Mouse (Mus musculus) limb, embryonic 13.5 days (tissue): Measurements from ENCODE around the gene Tbc1d8b. TPM values are rescaled to one million over a fixed set of nuclear protein-coding genes. Genes with fewer than 3 reads are reported as not detected.

Source experiments
- ATAC-seq: fragments of 200-750 bp; cut with Nextera tagmentation; 2 replicates; pipeline ENCODE4 v1.8.0; 2017; ENCODE audit warnings: low read depth, moderate number of reproducible peaks, moderate TSS enrichment; ENCODE audit not compliant: low FRiP score
- H3K27ac ChIP-seq: fragments of 300-500 bp; sonication (generic); 2 replicates; pipeline ENCODE4 v1.5.1; 2015; ENCODE audit warnings: inconsistent platforms, mild to moderate bottlenecking, moderate library complexity
- H3K27me3 ChIP-seq: fragments of 300-500 bp; sonication (generic); 2 replicates; pipeline ENCODE4 v1.6.1; 2015; ENCODE audit warnings: mild to moderate bottlenecking, inconsistent platforms
- H3K36me3 ChIP-seq: fragments of 300-500 bp; sonication (generic); 2 replicates; pipeline ENCODE4 v1.6.1; 2015; ENCODE audit warnings: inconsistent platforms, mild to moderate bottlenecking, moderate library complexity
- H3K4me1 ChIP-seq: fragments of 300-500 bp; sonication (generic); 2 replicates; pipeline ENCODE4 v1.6.1; 2015; ENCODE audit warnings: inconsistent platforms
- H3K4me2 ChIP-seq: fragments of 300-500 bp; sonication (generic); replicated peaks from 2 replicates; pipeline ENCODE4 v1.6.1; 2015; ENCODE audit warnings: inconsistent platforms, mild to moderate bottlenecking, moderate library complexity
- H3K4me3 ChIP-seq: fragments of 300-500 bp; sonication (generic); 2 replicates; pipeline ENCODE4 v1.5.1; 2015; ENCODE audit warnings: moderate library complexity, mild to moderate bottlenecking, inconsistent platforms
- H3K9ac ChIP-seq: fragments of 300-500 bp; sonication (generic); 2 replicates; pipeline ENCODE4 v1.6.1; 2015; ENCODE audit warnings: mild to moderate bottlenecking, inconsistent platforms
- H3K9me3 ChIP-seq: fragments of 300-500 bp; sonication (generic); 2 replicates; pipeline ENCODE4 v1.6.1; 2016; ENCODE audit warnings: inconsistent platforms
- WGBS: fragments of 180-500 bp; shearing (Covaris S2); methylation state at CpG from one replicate; pipeline ENCODE4 v1.1.7; 2015; 5-methylcytosine and 5-hydroxymethylcytosine counted together
- polyA plus RNA-seq: library from polyadenylated mRNA; unstranded; fragments of >200 nt; fragmentation: Nextera tagmentation; extraction: Ambion mirVana; gene quantifications from 2 replicates; pipeline ENCODE4 v1.2.1, GENCODE M21; 2015

Gene Tbc1d8b
- polyA plus RNA-seq, result 3.2 and 3.8 TPM in 2 replicates

DNA sequence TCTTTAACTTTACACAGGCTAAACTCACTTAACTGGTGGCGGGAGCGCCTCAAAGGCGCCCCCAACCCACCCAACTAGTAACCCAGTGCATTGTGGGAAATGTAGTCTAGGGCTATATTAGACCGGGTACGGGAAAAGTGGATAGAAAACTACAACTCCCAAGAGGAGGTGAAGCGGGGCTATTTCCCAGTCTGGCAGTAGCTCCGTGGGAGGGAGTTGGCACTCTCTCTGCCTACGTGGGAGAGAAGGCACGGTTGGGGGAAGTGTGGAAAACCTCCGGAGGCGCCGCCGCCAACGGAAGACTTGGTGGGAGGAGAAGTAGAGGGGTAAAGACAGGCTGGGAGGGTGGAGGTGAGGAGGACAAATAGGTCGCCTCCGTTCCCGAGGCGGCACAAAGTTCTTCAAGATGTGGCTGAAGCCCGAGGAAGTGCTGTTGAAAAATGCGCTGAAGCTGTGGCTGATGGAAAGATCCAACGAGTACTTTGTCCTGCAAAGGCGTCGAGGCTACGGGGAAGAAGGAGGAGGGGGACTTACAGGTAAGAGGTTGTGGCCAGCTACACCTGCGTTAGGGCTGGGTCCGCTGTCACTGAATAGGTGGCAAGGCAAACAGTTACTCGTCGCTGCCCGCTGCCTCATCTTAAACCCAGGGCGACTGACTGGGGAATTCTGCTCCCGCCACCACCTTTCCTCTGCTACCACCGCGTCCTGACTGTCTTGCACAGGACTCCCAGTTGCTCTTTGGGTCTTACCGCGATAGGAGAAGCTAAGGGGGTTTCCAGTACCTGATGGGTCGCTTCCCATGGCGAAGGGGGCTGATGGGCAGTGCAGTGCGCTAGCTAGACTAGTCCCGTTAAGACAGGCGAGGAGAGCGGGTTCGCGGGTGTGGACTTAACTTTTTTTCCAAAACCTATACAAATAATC, at the start of gene Tbc1d8b:
Gene Tbc1d8b, plus strand, starts transcription at position 222 of the 921 bp plus-strand sequence.
- Histone ChIP-seq H3K27me3 (peaks cover 14% of the 10 kb centered on the region), H3K9me3 (no peaks in the 10 kb centered on the region), H3K36me3 (no peaks in the 10 kb centered on the region), H3K4me2 (peak within 1 kb of the TSS; percentile 63), H3K4me3 (peak within 1 kb of the TSS; percentile 55), H3K4me1 (no peaks in the 10 kb centered on the region), H3K27ac (no peak within 1 kb of the TSS), H3K9ac (peak within 1 kb of the TSS; percentile 66)
- peak; percentile 99 for ATAC-seq
- 14% methylated on average over 43 of the region's 43 CpGs for WGBS

GRCm38 (mm10) chrX:139639744-139640143, 45.1 kb upstream of the Tbc1d8b start:
- no peaks in the 10 kb centered on the region for H3K9me3 ChIP-seq
- peaks cover 1% of the 10 kb centered on the region; the same call in 1 of the 2 replicates for H3K27me3 ChIP-seq
- H3K4me2 ChIP-seq, result no peak overlapping the region
- no peak for ATAC-seq
- no peak overlapping the region for H3K27ac ChIP-seq
- H3K4me1 ChIP-seq, result no peaks in the 10 kb centered on the region
- H3K4me3 ChIP-seq, result no peak overlapping the region
- 78% methylated on average over 2 of the region's 2 CpGs for WGBS
- H3K36me3 ChIP-seq, result no peaks in the 10 kb centered on the region
- H3K9ac ChIP-seq, result no peak overlapping the region

DNA sequence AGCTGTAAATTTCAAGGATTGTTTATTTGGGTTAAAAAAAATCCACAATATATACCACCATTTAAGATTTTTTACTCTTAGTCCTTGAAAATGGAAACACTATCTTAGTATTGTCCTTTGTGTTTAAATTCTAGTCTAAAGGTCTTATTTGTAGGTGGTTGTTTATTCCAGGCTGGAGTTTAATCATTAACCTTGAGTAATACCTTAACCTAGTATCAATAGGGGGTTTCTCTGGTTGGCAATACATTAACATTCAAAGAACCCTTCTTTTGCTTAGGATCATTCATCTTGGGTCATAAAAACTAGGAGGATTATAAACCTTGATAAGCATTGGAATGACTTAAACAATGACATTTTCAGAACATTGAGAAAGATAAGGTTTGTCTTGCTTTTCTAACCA, 44.4 kb upstream of the Tbc1d8b start:
- Histone ChIP-seq H3K9me3 (no peaks in the 10 kb centered on the region), H3K4me1 (no peaks in the 10 kb centered on the region), H3K4me3 (no peak overlapping the region), H3K27ac (no peak overlapping the region), H3K9ac (no peak overlapping the region), H3K4me2 (no peak overlapping the region), H3K36me3 (no peaks in the 10 kb centered on the region), H3K27me3 (peaks cover 3% of the 10 kb centered on the region; the same call in 1 of the 2 replicates)
- no peak for ATAC-seq

GRCm38 (mm10) chrX:139652226-139652625, 32.6 kb upstream of the Tbc1d8b start:
- no peak overlapping the region for H3K4me2 ChIP-seq
- H3K9me3 ChIP-seq, result no peaks in the 10 kb centered on the region
- no peak for ATAC-seq
- no peaks in the 10 kb centered on the region for H3K4me1 ChIP-seq
- H3K27me3 ChIP-seq, result peaks cover 10% of the 10 kb centered on the region
- H3K4me3 ChIP-seq, result no peak overlapping the region
- 69% methylated on average over 5 of the region's 5 CpGs for WGBS
- no peak overlapping the region for H3K9ac ChIP-seq
- H3K36me3 ChIP-seq, result no peaks in the 10 kb centered on the region
- no peak overlapping the region for H3K27ac ChIP-seq

DNA sequence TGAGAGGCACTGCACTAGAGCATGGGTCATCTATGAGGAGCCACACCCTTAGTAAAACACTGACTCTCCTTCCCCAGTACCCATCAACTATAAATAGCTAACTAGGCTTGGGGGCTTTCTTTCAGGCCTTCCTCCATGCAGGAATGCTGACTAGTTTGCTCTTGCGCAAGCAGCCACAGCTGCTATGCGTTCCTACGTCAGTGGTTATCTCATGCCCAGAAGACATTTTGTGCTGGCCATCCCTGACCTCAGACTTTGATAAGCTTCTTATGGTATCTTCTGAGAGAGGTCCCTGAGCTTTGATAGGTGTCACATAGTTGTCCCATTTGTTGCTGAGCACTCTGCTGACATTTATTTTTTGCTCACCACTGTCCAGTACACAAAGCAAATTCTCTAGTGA, 31.5 kb upstream of the Tbc1d8b start:
- WGBS, result 71% methylated on average over 3 of the region's 3 CpGs
- Histone ChIP-seq H3K9ac (no peak overlapping the region), H3K4me2 (no peak overlapping the region), H3K27ac (no peak overlapping the region), H3K9me3 (no peaks in the 10 kb centered on the region), H3K4me3 (no peak overlapping the region), H3K36me3 (no peaks in the 10 kb centered on the region), H3K27me3 (peaks cover 10% of the 10 kb centered on the region), H3K4me1 (no peaks in the 10 kb centered on the region)
- no peak for ATAC-seq

DNA sequence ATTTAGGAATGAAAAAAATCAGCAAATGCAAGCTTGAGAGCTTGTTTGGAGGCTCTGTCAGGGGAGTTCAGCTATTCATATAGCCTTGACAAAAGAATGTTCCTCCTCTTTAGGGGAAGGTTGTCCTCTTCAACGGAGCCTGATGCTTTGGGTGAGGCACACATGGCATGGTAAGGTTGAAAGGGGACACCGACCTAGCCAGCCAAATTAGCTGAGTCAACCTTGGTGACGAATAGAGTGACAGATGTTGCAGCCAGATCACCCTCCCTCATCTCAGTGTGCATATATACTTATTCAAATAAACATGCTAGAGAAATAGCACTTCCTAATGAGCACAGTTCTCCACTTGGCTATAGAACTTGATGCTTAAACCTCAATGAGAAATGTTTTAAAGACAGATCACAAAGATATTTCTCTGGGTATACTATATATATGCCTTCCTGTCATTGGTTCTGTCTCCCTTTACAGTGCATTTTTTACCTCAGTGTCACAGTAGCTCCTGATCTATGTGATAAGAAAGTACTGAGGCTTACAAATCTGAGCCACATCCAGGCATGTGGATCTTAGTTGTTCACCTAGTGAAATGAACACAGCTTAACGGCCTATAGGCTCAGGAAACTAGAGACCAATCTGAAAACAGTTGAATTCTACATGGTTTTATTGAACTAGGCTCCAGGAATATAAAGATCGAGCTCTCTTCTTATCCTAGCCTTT, 30.3 kb upstream of the Tbc1d8b start:
- Histone ChIP-seq H3K4me2 (no peak overlapping the region), H3K36me3 (no peaks in the 10 kb centered on the region), H3K4me1 (no peaks in the 10 kb centered on the region), H3K4me3 (no peak overlapping the region), H3K27ac (no peak overlapping the region), H3K9me3 (no peaks in the 10 kb centered on the region), H3K27me3 (peaks cover 10% of the 10 kb centered on the region), H3K9ac (no peak overlapping the region)
- no peak for ATAC-seq
- 70% methylated on average over 5 of the region's 5 CpGs for WGBS

DNA sequence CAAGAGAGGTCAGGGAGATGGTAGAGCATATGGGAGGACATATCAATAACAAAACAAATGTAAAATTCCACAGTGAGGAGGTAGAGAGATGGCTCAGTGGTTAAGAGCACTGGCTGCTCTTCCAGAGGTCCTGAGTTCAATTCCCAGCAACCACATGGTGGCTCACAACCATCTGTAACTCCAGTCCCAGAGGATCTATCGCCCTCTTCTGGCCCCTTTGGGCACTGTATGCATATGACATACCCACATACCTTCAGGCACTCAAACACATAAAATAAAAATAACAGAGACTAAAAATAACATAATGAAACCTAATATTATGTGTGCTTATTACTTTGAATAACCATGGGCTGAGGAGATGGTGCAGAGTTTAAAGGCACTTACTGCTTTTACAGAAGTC, 22.7 kb upstream of the Tbc1d8b start:
- ATAC-seq, result no peak
- H3K27ac ChIP-seq, result no peak overlapping the region
- WGBS, result 65% methylated on average over 1 of the region's 1 CpGs

GRCm38 (mm10) chrX:139665829-139666228, 19.0 kb upstream of the Tbc1d8b start:
- whole genome bisulfite sequencing, result 79% methylated on average over 2 of the region's 2 CpGs
- Histone ChIP-seq H3K4me3 (no peak overlapping the region), H3K9me3 (no peaks in the 10 kb centered on the region), H3K36me3 (no peaks in the 10 kb centered on the region), H3K27me3 (peaks cover 4% of the 10 kb centered on the region; the same call in 1 of the 2 replicates), H3K4me1 (no peaks in the 10 kb centered on the region), H3K9ac (no peak overlapping the region), H3K27ac (no peak overlapping the region), H3K4me2 (no peak overlapping the region)
- ATAC-seq, result no peak

More for the DNA sequence above, 22.7 kb upstream of the Tbc1d8b start:
- Histone ChIP-seq H3K4me2 (no peak overlapping the region), H3K9me3 (no peaks in the 10 kb centered on the region), H3K4me3 (no peak overlapping the region), H3K9ac (no peak overlapping the region), H3K4me1 (no peaks in the 10 kb centered on the region), H3K27me3 (peaks cover 4% of the 10 kb centered on the region; the same call in 1 of the 2 replicates), H3K36me3 (no peaks in the 10 kb centered on the region)

DNA sequence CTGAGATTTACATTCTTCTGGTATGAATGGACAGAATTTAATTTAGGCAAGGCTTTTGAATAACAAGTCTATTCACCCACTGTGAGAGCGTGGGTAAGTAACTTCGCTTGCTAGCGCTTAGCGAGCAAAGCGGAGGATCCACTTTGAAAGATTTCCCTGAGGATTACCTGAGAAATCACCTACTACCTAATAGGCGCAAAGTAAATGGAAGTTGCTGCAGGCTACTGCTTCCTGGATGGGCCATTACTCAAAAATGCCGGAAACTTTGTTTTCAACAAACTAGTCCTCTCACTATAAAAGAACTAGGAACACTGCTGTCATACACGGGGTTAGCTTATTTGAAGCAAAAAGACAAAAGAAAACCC, 404 bp upstream of the Tbc1d8b start:
- 17% methylated on average over 8 of the region's 8 CpGs for WGBS
- no peak overlapping the region for H3K27ac ChIP-seq

DNA sequence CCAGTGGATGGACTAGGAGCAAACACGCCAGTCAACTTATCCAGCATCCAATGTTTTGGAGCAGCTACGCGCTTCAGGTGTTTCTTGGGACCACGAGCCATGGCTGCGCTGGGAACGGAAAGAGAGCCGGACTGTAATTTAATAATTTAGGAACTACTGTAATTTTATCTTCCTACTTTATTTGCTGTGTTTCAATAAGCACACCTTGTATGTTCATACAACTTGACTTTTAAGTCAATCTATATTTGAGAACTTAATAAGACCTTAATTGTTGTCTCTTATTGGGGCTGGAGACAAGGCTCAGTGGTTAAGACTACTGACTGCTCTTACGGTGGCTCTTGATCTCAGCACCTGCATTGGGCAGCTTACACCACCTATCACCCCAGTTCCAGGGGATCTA, 29.6 kb downstream of the Tbc1d8b start, which contains the start of gene Gm15013:
Gene Gm15013, minus strand, starts transcription at position 101 of the 400 bp plus-strand sequence.
- no peaks in the 10 kb centered on the region for H3K9me3 ChIP-seq
- H3K27ac ChIP-seq, result no peak within 1 kb of the TSS
- H3K4me3 ChIP-seq, result no peak within 1 kb of the TSS
- 95% methylated on average over 8 of the region's 8 CpGs for WGBS
- H3K27me3 ChIP-seq, result no peaks in the 10 kb centered on the region
- no peaks in the 10 kb centered on the region for H3K4me1 ChIP-seq
- H3K4me2 ChIP-seq, result no peak within 1 kb of the TSS
- no peaks in the 10 kb centered on the region for H3K36me3 ChIP-seq
- ATAC-seq, result no peak
- no peak within 1 kb of the TSS for H3K9ac ChIP-seq

More for the DNA sequence above, 404 bp upstream of the Tbc1d8b start:
- peak; percentile 71 for ATAC-seq
- Histone ChIP-seq H3K36me3 (no peaks in the 10 kb centered on the region), H3K9ac (peak overlapping the region; percentile 35; the same call in 1 of the 2 replicates), H3K9me3 (no peaks in the 10 kb centered on the region), H3K4me3 (peak overlapping the region; percentile 55), H3K27me3 (peaks cover 14% of the 10 kb centered on the region), H3K4me2 (peak overlapping the region; percentile 63), H3K4me1 (no peaks in the 10 kb centered on the region)

- H3K27ac ChIP-seq, result no peak overlapping the region
- ATAC-seq, result no peak
- H3K9me3 ChIP-seq, result no peaks in the 10 kb centered on the region
- 90% methylated on average over 2 of the region's 2 CpGs for WGBS
- no peak overlapping the region for H3K4me2 ChIP-seq
- no peaks in the 10 kb centered on the region; the same call in 1 of the 2 replicates for H3K27me3 ChIP-seq
- no peaks in the 10 kb centered on the region for H3K36me3 ChIP-seq
- H3K4me3 ChIP-seq, result no peak overlapping the region
- H3K4me1 ChIP-seq, result no peaks in the 10 kb centered on the region
- H3K9ac ChIP-seq, result no peak overlapping the region
These were observed 37.6 kb downstream of the Tbc1d8b start for GRCm38 (mm10) chrX:139722350-139722749.

DNA sequence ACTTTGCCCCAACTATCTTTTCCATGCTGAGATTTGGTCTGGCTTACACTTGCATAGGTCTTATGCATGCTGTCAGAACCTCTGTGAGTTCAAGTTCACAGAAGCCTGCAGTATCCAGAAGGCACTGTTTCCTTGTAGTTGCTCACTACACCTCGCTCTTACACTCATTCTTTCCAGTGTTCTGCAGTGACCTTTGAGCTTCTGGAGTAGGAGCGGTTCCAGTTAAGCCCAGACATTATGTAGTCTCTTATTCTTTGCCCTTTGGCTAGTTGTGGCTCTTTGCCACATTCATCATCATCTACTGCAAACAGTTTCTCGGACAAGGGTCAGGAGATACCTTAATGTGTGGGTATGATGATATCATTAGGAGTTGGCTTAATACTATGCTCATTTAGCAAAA, 45.7 kb downstream of the Tbc1d8b start:
- no peak overlapping the region for H3K27ac ChIP-seq
- H3K4me1 ChIP-seq, result no peaks in the 10 kb centered on the region
- WGBS, result 92% methylated on average over 3 of the region's 3 CpGs
- no peak overlapping the region for H3K4me2 ChIP-seq
- H3K9me3 ChIP-seq, result no peaks in the 10 kb centered on the region; the same call in 1 of the 2 replicates
- H3K4me3 ChIP-seq, result no peak overlapping the region
- peaks cover 12% of the 10 kb centered on the region for H3K36me3 ChIP-seq
- H3K9ac ChIP-seq, result no peak overlapping the region
- peaks cover 9% of the 10 kb centered on the region; the same call in 1 of the 2 replicates for H3K27me3 ChIP-seq
- no peak for ATAC-seq
